In the genomic region with DNA sequence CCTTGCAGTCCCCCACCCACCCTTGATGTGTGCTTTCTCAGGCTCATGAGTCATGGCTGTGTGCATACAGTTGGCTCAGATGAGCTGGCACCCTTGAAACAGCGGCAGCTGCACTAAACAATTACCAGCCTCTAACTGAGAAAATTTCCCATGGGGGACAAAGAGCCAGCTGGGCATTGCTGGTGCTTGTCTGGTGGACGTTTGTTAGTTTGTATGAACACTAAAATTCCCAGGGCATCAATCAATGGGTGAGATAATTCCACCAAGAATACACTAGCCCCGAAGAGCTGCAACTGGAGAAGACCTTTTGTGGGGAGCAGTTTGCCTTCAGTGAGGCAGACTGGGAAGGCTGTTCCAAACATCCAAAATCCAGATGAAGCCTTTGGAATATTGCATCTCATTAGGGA, we compare ENCODE assay signal across 9 mouse cellular contexts.
A peak's percentile ranks its signal among the peaks of the same experiment; 100 is the strongest.
DNase-seq lines count a peak whose midpoint lies in the region; ATAC-seq and TF ChIP-seq lines count a peak whose summit lies in the region.
"Had no signal": no experiment of that assay in that cellular context is flagged by ENCODE, and none has a peak within 500 bp of the region (broad histone marks: within the 10 kb centered on the region; RNA-seq: fewer than 3 reads in every experiment).

No protein-coding gene starts in this region.

- peak overlapping the region; percentile 13; the same call in 1 of the 2 replicates for H3K4me2 ChIP-seq in forebrain, postnatal 0 days (ENCODE audit: low read depth)
- no peak overlapping the region for H3K4me2 ChIP-seq in neural tube, embryonic 13.5 days
- no peak overlapping the region for H3K4me2 ChIP-seq in liver, embryonic 11.5 days

- no peak for TF ChIP-seq POLR2A in brain, embryonic 14.5 days (IDR thresholded peaks at IDR 0.05; ENCODE audit: borderline replicate concordance, extremely low read depth, insufficient read depth, insufficient read length, poor library complexity, severe bottlenecking)

- H3K36me3 ChIP-seq in forebrain, postnatal 0 days (ENCODE audit: insufficient read depth), result no peaks in the 10 kb centered on the region
- no peaks in the 10 kb centered on the region for H3K36me3 ChIP-seq in neural tube, embryonic 13.5 days
- no peaks in the 10 kb centered on the region for H3K36me3 ChIP-seq in liver, embryonic 11.5 days (ENCODE audit: control insufficient read depth, insufficient read depth, low read length)

- H3K27me3 ChIP-seq in forebrain, postnatal 0 days (ENCODE audit: insufficient read depth, low read length), result no peaks in the 10 kb centered on the region
- H3K27me3 ChIP-seq in neural tube, embryonic 13.5 days, result no peaks in the 10 kb centered on the region
- no peaks in the 10 kb centered on the region for H3K27me3 ChIP-seq in liver, embryonic 11.5 days (replicated peaks; ENCODE audit: control insufficient read depth, insufficient read depth, low read length)

- no peak overlapping the region for H3K9ac ChIP-seq in forebrain, postnatal 0 days
- no peak overlapping the region for H3K9ac ChIP-seq in neural tube, embryonic 13.5 days
- H3K9ac ChIP-seq in liver, embryonic 11.5 days (ENCODE audit: low read depth, low read length), result no peak overlapping the region

- peak; percentile 98 for ATAC-seq in forebrain, postnatal 0 days
- ATAC-seq in neural tube, embryonic 13.5 days (ENCODE audit: low read depth), result peak; percentile 97
- ATAC-seq in liver, embryonic 11.5 days (replicated peaks; ENCODE audit: low FRiP score), result no peak

- H3K27ac ChIP-seq in forebrain, postnatal 0 days (ENCODE audit: low read depth, low read length), result peak overlapping the region; percentile 73
- H3K27ac ChIP-seq in neural tube, embryonic 13.5 days (replicated peaks), result no peak overlapping the region
- no peak overlapping the region for H3K27ac ChIP-seq in liver, embryonic 11.5 days (ENCODE audit: low read depth, low read length)

- H3K4me3 ChIP-seq in forebrain, postnatal 0 days (ENCODE audit: low read depth, low read length), result no peak overlapping the region
- no peak overlapping the region for H3K4me3 ChIP-seq in neural tube, embryonic 13.5 days
- no peak overlapping the region for H3K4me3 ChIP-seq in liver, embryonic 11.5 days (ENCODE audit: low read depth, low read length)

- 7% methylated on average over 3 of the region's 3 CpGs for WGBS in forebrain, postnatal 0 days
- WGBS in neural tube, embryonic 13.5 days, result 13% methylated on average over 3 of the region's 3 CpGs
- WGBS in liver, embryonic 11.5 days, result 57% methylated on average over 3 of the region's 3 CpGs

- no peak for TF ChIP-seq CTCF in brain, embryonic 14.5 days (IDR thresholded peaks at IDR 0.05; ENCODE audit: borderline replicate concordance, extremely low read depth, insufficient read depth, insufficient read length)
- no peak for TF ChIP-seq CTCF in forebrain, postnatal 0 days (IDR thresholded peaks at IDR 0.05; ENCODE audit: low read depth)

- intact Hi-C loops in heart, postnatal 25 days (cut with DNase I), result no loop called here

- H3K9me3 ChIP-seq in forebrain, postnatal 0 days (ENCODE audit: low read length), result no peaks in the 10 kb centered on the region
- no peaks in the 10 kb centered on the region for H3K9me3 ChIP-seq in neural tube, embryonic 13.5 days
- no peaks in the 10 kb centered on the region for H3K9me3 ChIP-seq in liver, embryonic 11.5 days (ENCODE audit: control insufficient read depth, low read length)

- no peaks in the 10 kb centered on the region for H3K4me1 ChIP-seq in forebrain, postnatal 0 days (ENCODE audit: insufficient read depth)
- peaks cover 14% of the 10 kb centered on the region for H3K4me1 ChIP-seq in neural tube, embryonic 13.5 days (replicated peaks)
- H3K4me1 ChIP-seq in liver, embryonic 11.5 days (replicated peaks; ENCODE audit: control insufficient read depth, insufficient read depth, low read length), result no peaks in the 10 kb centered on the region

- peak; percentile 98 for DNase-seq in brain, embryonic 14.5 days (ENCODE audit: low read depth)
- DNase-seq in forebrain, postnatal 0 days, result peak; percentile 89
- peak; percentile 50 for DNase-seq in layer of hippocampus, postnatal 36 days
- DNase-seq in heart, postnatal 25 days (ENCODE audit: low spot score), result no peak
- no peak for DNase-seq in adrenal gland, postnatal 14 days
- no peak for DNase-seq in gastrocnemius, postnatal 4 days (ENCODE audit: low spot score in 2 of 2)
- DNase-seq in liver, embryonic 11.5 days (ENCODE audit: low spot score), result no peak
- DNase-seq: kidney, postnatal 36 days had no signal

Comparison
In these comparisons a context has a peak if more than half of its experiments do, and no peak if none do; other contexts are left out.
1. DNase-seq: peak in brain, embryonic 14.5 days (single experiment), forebrain, postnatal 0 days (single experiment) and layer of hippocampus, postnatal 36 days (2 of 2); none in heart, postnatal 25 days (single experiment), adrenal gland, postnatal 14 days (single experiment), gastrocnemius, postnatal 4 days (0 of 2) and liver, embryonic 11.5 days (single experiment).